Mouse (Mus musculus) right cerebral cortex, adult 18-20 months (tissue): Measurements from ENCODE around the gene Zfp423.

Experiments
- DNase-seq: peaks from one replicate; pipeline ENCODE4 v3.0.0; 2022; ENCODE audit warnings: mixed read lengths

Zfp423 gene

DNA sequence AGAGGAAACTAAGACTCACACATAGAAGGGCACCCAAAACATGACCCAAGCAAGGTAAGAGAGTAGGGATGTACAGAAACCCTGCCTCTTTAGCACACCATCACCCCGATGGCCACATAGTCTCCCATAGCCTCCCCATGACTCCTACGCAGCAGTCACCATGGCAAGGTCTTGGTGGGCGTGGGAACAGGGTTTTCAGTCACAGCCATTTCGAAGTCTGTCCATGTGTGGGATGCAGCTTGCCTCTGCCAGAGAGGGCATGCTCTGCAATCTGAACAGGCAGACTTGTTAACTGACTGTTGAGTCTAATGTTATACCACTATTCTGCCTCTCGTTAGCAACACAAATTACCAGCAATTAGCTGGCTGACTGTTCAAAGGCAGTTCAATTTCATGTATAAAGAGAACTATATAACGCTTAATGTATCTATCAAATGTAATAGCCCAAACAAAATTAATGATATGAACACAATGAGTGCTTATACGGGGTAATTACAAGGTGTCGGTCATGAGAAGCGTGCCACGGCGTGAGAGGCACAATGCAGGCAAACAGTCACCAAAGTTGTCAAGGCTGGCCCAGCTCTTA is 218.4 kb downstream of the Zfp423 start:
- DNase-seq = no peak

DNA sequence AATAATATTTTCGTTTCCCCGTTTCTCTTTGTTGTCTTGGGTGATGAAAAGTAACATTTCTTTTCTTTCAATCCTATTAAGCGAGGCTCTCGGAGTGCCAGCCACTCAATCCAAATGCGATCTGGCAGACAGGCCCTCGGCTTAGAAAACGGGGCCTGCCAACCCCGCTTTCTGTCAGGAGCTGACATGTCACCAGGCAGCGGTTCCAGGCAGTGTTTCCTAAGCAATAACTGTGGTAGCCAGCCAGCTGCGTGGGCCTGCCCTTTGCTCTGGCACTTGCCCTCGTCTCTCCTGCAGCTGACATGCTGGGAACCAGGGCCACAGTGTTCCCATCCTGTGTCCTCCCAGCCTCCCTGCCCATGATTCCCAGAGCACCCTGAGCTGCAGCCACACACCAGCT is 221.5 kb downstream of the Zfp423 start:
- DNase-seq = peak; percentile 17

DNA sequence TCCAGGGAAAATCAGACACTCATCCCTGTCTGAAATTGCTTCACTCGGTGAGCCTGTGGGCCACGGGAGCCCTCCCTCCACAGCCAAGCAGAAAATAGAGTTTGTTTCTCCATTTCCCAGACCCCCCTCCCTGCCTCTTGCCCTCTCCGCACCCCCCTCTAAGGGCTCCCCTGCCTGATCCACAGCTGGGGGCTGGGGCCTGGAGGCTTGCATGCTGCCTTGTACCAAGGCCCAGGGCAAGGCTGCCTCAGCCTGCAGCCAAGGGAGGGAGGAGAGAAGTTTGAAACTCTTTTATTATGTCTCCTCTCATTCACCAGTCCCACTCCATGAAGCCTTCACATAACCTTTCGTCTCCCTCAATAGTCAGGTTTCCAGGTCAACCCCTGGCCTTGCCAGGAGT is 224.5 kb downstream of the Zfp423 start:
- no peak for DNase-seq

DNA sequence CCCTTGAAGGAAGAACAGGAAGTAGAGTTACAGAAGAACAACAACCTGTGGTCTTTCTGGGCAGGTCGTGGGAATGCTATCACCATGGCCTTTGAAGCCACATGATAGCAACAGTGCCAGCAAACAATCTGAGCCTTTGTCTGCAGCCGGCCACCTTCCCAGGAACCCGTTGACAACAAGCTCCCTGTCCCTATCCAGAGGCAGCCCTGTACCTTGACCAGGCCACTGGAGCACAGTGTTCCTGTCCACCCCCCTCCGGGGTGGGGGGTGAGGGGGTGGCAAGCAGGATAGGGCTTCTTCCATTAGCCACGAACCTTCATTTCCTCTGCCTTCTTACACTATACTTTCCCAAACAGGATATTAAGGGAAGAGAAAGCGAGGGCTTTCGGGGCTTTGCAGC is 224.9 kb downstream of the Zfp423 start:
- no peak for DNase-seq

DNA sequence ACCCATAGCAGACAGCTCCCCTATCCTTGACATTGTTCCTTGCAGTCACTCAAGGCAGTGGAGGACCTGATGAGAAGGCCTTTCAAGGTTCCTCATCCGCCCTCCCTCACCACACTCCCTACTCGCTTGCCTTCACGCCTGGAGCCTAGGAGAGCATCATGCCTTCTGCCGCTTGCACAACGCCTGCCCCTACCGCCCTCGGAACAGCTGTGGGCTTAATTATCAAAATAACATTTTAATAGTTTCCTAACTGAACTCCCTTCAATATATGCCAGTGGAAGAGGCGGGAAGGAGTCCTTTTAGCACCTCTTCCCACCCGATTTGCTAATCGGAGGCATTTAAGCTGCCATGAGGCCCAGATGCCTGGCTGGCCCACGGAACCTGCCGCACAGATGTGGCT is 228.3 kb downstream of the Zfp423 start:
- DNase-seq = peak; percentile 14

DNA sequence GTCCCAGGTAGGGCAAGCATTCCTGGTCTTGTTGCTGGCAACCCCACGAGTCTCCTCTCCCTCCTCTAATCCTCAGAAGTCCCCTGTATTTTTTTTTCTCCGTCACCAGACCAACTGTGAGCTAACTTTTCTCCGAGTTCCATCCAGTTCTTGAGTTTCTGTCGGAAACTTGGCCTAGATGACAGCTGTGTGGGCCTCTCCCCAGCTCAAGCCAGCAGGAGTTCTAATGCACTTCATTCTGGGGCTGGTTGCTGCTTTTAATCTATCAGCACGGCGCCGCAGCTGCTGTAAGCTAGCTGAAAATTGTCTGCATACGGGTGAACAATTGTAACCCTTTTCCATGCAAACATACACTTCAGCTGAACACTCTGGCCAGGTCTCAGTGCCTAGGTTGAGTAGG is 236.4 kb downstream of the Zfp423 start:
- DNase-seq = no peak

DNA sequence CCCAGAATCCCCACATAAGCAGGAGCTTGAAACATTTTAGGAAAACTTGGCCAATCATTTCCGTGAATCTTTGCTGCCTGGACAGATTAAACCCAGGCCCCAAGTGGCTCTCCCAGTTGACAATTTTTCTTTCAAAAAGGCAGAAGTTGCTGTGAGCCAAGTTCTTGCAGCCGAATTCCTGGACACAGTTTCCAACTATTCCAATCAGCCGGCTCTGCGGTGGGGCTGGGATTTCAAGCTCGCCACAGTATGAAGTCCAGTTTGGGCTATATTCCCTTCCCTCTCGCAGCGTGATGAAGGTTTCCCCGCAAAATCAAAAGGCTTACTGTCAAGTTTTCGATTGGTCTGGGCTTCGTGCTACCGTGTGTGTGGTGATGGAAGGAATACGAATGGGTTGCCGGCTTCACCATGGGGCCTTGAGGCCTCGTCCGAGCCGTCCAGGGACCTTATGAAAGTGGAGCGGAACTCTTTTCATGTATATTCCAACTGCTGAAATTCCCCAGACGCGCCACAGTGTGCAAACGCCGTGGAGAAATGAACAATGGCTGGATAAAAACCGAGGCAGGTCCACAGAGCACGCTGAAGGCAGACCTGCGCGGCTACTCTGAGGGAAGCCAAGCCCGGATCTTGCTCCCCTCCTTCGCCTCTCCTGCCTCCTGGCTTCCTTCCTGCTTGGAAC is 240.1 kb downstream of the Zfp423 start:
- no peak for DNase-seq

DNA sequence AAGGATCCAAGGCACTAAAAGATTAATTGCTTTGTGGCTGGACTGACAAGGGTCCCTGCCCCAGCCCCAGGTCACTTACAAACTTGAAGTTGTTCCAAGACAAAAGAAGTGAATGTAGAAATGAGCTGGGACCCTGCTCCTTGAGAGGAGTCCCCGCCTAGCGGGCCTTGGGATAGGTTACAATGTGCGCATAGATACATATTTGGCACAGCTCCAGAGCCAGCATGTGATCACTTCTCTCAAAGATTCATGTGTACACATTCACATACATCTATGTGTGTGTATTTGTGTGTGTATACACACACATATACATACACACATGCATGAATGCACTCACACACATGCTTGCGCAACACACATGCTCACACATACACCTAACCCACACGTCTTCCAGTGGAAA is 241.9 kb downstream of the Zfp423 start:
- DNase-seq = no peak

DNA sequence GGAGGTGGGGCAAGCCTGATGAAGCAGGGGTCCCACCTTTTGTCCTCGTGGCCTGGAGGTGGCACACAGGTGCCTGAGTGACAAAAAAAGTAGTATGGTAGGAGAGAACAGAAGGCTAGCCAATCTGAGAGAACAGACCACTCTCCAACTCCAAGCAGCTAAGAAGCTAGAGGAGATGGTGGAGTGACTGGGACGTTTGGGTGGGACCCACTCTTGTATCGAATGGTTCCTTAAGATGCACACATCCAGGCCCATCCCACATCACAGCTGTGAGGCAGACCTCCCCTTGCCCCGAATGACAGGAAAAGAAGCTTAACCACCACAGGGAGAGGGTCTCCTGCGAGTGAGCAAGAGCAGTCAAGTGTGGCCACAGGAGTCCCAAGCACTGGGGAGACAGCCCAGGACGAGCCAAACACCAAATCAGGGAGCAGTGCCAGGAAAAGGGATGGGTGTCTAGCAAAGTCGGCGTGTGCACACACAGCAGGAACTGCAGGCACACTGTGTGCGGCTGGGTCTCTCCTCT is 242.6 kb downstream of the Zfp423 start:
- DNase-seq = no peak

DNA sequence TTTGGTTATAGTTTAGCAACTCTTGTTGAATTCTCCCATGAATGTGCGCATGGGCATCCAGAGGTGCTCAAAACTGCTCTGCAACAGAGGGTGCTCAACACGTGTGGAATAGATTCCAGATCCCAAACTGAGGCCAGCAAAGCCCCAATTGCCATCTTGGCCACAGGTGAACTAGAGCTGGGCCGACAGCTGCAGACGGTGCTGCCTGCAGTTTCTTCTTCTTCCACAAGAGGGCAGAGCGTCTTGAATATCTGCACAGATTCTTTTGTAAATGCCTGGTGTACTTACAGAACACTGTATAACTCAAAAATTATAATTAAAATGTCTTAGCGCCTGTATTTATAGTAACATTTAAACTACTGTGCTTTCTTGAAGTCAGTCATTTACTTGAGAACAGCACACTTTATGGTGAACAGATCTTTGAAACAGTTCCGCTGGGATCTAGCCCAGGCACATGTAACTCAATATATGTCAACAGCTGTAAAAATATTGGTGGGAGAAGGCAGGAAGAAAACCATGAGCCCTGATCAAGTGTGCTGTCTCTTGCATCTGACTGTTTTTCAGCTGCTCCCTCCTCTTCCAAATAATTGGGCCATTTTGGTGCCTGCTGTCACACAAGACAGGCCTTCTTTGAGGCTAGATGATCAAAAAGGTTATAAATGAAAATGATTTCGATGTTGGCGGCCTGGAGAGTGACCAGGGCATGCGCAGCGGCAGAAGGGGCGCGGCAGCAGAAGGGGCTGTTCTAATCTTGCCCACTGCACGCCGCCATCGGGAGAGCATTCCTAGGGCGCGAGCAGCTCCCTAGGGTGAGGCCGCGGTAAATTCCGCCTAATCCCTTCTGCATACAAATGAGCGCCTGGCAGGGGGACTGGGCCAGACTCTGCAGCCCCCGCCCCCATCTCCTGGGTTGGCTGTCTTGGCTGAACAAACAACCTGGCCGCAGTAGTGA is 243.4 kb downstream of the Zfp423 start:
- peak; percentile 66 for DNase-seq

DNA sequence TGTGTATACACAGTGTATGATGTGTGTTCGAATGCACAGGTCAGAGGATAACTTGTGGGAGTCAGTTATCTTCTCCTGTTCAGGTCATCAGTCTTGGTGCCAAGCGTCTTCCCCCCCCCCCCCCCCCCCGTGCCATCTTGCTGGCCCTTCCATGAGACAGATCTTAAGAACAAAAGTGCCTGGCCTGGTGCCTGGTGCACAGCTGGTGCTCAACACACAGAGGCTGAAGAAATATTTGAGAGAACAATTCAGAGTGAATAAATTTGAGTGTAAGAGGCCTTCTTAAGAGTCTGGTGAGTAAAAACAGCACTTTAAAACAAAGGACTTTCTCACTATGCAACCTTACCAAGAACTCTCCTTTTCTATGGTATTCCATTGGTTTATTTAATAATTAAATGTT is 245.4 kb downstream of the Zfp423 start:
- DNase-seq = no peak

DNA sequence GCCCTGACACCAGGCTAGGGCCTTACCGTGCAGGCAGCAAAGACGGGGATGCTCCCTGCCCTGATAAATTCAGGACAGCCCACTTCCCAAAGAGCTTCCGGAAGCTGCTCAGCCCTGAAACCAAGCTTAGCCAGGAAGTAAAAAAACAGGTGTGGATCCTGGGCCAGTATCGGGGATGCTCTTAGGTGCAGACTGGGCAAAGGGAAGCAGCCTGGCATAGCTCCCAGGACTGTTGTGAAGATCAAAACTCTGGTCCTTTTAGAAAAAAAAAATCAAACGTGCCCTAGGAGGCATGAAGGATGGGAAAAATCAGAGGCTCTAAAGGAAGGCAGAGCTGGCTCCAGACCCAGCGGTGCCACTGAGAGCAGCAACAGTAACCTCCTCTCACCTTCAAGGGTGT is 247.4 kb downstream of the Zfp423 start:
- no peak for DNase-seq

DNA sequence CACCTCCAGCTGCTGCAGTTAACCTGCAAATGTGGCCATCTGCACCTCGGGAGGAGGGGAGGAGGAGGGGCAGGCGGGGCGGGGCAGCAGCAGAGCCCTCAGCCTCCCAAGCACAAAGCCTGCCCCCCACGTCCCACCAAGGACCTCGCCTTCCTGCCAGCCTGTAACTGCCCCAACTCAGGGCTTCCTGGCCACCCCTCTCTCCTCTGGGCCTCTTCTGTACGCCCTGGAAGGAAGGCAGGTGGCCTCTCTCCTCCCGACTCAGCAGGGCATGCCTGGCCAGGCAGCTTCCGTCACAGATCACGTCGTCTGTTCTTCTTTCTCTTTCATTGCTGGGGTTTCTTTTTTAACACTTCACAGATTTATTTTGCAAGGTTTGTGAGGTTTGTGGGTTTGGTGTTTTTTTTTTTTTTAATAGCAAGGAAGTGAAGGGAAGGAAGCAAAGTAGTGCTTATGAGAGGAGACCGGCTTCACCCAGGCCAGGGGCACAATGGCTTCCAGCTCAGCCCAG is 251.2 kb downstream of the Zfp423 start:
- DNase-seq = no peak

DNA sequence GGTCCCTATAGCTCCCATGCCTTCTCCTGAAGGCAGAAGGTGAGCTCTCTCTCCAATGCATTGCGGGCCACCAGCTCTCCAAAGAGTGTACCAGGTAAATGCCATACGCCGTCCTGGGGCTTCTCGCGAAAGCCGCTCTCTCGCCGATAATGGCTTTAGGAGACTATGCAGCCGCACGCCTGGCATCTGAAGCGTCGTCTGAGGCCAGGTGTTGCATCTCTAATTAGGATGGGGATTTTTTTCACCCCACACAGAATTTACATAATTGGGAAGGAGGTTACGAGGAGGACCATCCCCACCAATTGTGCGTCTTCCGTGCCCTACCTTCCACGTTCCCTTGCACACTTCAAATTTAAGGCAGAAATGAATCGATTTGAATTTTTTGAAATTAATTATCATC is 252.2 kb downstream of the Zfp423 start:
- no peak for DNase-seq

DNA sequence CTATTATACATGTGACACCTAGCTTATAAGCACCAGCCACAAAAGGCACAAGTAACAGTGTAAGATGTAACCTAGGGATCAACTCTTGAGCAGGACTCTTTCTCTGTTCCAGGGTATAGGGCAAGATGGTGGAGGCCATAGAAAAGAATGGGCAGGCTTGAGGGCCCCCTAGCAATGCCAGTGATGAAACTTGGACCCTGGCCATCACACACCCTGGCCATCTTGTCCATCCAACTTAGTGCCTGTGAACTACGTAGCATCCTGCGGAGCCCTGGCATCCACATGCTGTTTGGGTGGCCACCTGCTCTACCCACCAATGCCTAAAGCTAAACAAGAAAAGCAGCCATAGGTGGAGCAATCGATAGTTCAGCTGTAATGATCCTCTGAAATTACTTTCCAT is 254.6 kb downstream of the Zfp423 start:
- no peak for DNase-seq

DNA sequence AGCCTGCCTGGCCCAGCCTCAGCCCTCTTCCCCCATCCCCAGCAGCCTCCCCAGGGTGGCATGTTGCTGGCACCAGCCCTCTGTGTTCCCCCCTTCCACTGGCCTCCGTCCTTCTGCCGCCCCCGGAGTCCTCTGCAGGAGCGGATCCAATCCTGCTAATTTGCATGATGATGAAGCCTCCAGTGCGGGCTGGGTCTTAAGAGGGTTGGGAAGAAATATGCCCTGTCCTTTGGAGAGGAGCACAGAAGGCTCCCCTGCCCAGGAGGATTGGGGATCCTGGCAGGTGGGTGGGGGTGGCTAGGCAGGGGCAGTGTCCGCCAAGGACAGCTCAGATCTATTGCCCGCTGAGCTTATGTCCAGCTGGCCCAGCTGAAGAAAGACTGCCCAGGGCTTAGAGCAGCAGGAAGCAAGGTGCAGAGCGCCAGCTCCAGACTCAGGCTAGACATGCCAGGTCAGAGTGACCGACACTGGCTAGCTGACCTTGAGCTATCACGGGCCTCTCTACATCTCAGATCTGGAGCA is 256.5 kb downstream of the Zfp423 start:
- DNase-seq = peak; percentile 48

DNA sequence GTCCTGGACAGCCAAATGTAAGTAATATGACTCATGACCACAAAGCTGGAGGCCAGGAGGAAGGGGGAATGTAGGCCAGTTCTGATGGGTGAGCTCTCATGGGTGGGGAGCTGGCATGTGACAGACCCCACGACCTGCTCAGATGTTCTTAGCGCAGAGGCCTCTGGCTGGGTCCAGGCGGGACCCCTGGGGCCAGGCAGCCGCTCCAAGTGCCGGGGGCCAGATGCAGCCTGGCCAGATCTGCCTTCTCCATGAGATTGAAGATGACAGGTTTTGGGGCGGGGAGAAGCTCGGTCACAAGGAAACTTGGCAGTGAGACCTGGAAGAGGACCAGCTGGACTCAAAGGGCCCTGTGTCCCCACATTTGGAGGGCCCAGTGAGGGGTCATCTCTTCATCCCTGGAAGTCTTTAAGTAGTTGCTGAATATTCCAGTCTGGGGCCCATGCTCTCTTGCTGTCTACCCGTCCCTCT is 257.3 kb downstream of the Zfp423 start:
- no peak for DNase-seq

DNA sequence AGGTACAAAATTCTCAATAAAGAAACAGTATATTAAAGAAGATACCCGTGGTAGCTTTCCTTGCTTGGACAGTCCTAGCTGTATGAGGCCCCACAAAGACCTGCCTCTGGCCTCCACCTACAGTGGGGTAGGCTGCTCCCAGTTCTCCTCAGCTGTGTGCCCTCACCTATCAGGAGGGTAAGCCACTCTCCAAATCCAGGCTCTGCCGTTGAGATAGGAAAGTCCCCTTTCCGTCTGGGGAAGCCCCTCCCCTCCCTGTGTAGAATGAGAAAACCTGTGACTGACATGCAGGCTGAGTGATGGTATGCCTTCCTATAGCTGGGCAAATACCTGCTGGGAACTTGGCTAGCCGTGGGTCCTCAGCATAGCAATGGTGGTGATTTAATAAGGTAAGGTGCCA is 257.8 kb downstream of the Zfp423 start:
- DNase-seq = no peak

DNA sequence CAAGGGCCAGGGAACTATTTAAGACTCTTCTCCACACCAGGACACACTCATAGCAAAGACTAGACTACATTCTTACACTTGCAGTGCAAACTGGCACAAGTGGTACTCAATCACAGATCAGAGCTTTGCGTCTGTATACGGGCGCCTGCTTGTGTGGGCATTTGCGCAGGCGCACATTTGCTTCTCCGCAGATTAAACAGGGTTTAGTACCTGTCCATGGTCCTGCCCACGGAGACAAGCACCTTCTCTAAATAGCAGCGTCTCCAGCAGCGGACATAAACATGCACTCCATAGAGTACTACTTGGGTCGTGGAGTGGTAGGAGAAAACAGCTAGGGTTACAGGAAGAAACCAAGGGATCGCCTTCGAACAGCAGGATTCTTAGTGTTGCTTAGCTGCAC is 259.1 kb downstream of the Zfp423 start:
- no peak for DNase-seq

DNA sequence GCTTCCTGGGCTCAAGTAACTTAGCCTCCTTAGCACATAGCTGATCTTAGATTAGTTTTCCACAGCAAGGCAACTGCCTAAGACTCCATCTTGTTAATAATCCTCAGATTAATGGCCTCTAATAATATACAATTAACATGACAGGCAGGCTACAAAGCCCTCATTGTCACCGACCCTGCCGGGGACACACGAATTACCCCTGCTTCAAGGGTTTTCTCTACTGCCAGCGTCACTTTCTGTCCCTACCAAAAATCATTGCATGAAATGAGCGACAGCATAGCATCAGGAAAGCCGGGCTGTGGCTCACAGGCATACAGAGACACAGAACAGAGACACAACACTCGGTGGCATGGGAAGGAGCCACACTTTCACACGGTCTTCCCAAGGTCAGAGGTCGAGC is 262.3 kb downstream of the Zfp423 start:
- no peak for DNase-seq

DNA sequence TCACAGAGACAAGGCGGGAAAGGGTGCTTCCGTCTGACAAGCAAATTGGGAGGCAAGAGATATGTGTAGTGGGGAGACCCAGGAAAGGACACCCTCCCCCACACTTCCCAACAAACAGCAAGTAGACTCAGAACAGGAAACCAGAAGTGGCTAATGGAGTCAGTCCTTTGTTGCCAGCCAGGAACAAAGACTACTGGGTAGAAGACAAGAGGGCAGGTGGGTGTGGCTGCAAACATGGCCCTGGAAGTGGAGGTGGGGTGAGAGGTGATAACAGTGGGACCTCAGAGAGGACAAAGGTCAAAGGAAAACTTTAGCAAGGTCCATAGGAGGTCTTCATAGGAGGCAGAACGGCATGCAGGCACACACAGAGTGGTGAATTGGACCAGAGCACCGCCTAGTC is 265.7 kb downstream of the Zfp423 start:
- no peak for DNase-seq

DNA sequence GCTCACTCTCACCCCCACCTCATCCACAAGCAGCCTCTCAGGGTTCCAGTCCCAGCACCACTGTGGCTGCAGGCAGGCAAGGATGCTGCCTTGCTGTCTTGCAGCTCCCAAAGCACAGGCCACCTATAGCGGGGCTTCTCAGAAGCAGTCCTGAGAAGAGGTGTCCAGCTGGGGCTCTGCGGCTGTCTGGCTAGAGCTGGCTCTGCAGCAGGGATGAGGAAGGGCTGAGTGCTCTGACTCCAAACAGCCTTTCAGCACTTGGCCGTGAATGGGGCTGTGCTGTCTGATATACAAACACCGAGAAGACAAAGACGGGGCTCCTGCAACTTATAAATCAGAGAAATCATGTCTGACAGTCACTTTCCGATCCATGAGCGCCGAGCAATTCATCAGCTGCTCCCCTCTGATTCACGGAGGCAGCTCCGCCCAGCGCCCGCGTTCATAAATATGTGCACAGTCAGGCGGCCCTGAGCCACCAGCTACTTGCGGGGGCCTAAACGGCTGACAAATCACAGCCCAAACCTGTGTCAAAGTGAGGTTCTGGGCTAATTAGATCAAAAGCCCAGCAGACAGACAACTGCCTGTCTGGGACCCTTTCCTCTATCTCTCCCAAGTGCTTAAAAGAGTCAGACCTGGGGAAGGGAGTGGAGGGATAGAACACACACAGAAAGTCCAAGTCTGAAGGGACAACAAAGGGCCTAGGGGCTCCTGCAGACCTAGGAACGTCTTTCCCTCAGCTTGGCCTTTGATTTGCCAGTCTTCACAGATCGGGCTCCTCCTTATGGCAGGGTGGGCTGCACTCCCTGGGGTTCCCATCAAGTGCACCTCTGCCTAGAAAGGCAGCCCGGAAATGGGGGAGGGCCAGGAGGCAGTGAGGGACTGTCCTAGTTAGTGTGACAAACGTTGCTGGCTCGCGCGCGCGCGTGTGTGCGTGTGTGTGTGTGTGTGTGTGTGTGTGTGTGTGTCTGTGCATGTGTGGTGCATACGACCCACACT is 269.0 kb downstream of the Zfp423 start:
- DNase-seq = peak; percentile 47
